Mouse (Mus musculus) adrenal gland, postnatal 0 days (tissue): Measurements from ENCODE around the gene Mid2. TPM values are rescaled to one million over a fixed set of nuclear protein-coding genes. Genes with fewer than 3 reads are reported as not detected.

Experiments used
- polyA plus RNA-seq: library from polyadenylated mRNA; unstranded; fragments of >200 nt; fragmentation: Nextera tagmentation; extraction: Ambion mirVana; gene quantifications from 2 replicates; pipeline ENCODE4 v1.2.1, GENCODE M21; 2015

Gene Mid2
- 2.4 and 3.2 TPM in 2 replicates for polyA plus RNA-seq

GRCm38 (mm10) chrX:140664479-140665241, at the start of gene Mid2:
Mid2 (plus strand) TSS chrX:140664599.

GRCm38 (mm10) chrX:140813312-140814006, 149.1 kb downstream of the Mid2 start, which contains the start of gene Tex13b:
Tex13b (minus strand) TSS chrX:140813433.

Other genes starting within 250 kb of the Mid2 start
- gene Prps1, start 208.0 kb upstream of the Mid2 start, polyA plus RNA-seq = 21.4 and 24.6 TPM in 2 replicates
- gene Tsc22d3, start 63.9 kb upstream of the Mid2 start, polyA plus RNA-seq = 95.4 and 133 TPM in 2 replicates
- gene Tex13b, start 148.8 kb downstream of the Mid2 start, polyA plus RNA-seq = not detected in 2 replicates
- not detected in 2 replicates for gene Vsig1, start 243.0 kb downstream of the Mid2 start, polyA plus RNA-seq